Mouse (Mus musculus) heart, postnatal 0 days (tissue): Measurements from ENCODE around the gene Nmnat2. TPM values are rescaled to one million over a fixed set of nuclear protein-coding genes. Genes with fewer than 3 reads are reported as not detected.

ENCODE experiments used
- ATAC-seq: fragments of 200-750 bp; cut with Nextera tagmentation; 2 replicates; pipeline ENCODE4 v1.8.0; 2017; ENCODE audit warnings: low read depth, moderate number of reproducible peaks, moderate library complexity; ENCODE audit not compliant: insufficient read depth
- DNase-seq: peaks from one replicate; pipeline ENCODE4 v3.0.0-alpha.2; 2016; ENCODE audit warnings: low spot score
- H3K27ac ChIP-seq: fragments of 300-500 bp; sonication (generic); 2 replicates; pipeline ENCODE4 v1.5.1; 2014; ENCODE audit warnings: low read depth, mild to moderate bottlenecking
- H3K27me3 ChIP-seq: fragments of 300-500 bp; sonication (generic); 2 replicates; pipeline ENCODE4 v1.6.1; 2014; ENCODE audit warnings: low read length, mixed read lengths; ENCODE audit not compliant: control insufficient read depth, insufficient read depth
- H3K36me3 ChIP-seq: fragments of 300-500 bp; sonication (generic); replicated peaks from 2 replicates; pipeline ENCODE4 v1.6.1; 2014; ENCODE audit warnings: low read length, mixed read lengths; ENCODE audit not compliant: control insufficient read depth, insufficient read depth
- H3K4me1 ChIP-seq: fragments of 300-500 bp; sonication (generic); 2 replicates; pipeline ENCODE4 v1.6.1; 2014; ENCODE audit warnings: antibody characterized with exemption; ENCODE audit not compliant: control insufficient read depth, insufficient read depth
- H3K4me2 ChIP-seq: fragments of 300-500 bp; sonication (generic); 2 replicates; pipeline ENCODE4 v1.6.1; 2014; ENCODE audit warnings: low read depth, mild to moderate bottlenecking, low read length, moderate library complexity
- H3K4me3 ChIP-seq: fragments of 300-500 bp; sonication (generic); 2 replicates; pipeline ENCODE4 v1.5.1; 2014; ENCODE audit warnings: low read depth, low read length
- H3K9ac ChIP-seq: fragments of 300-500 bp; sonication (generic); replicated peaks from 2 replicates; pipeline ENCODE4 v1.6.1; 2014; ENCODE audit warnings: low read depth, low read length, mixed read lengths
- H3K9me3 ChIP-seq: fragments of 300-500 bp; sonication (generic); replicated peaks from 2 replicates; pipeline ENCODE4 v1.6.1; 2016; ENCODE audit warnings: low read length; ENCODE audit not compliant: control insufficient read depth
- CTCF ChIP-seq: IDR thresholded peaks from 2 replicates; pipeline ENCODE4 v1.5.1; 2016; ENCODE audit warnings: antibody characterized with exemption, control low read depth, low read depth
- EP300 ChIP-seq: IDR thresholded peaks from 2 replicates; pipeline ENCODE4 v1.6.1; 2016; ENCODE audit warnings: antibody characterized with exemption, low read depth
- WGBS: fragments of 180-500 bp; shearing (Covaris S2); extraction: QIAGEN DNeasy Blood & Tissue Kit; methylation state at CpG from one replicate; pipeline ENCODE4 v1.1.7; 2014; 5-methylcytosine and 5-hydroxymethylcytosine counted together
- polyA plus RNA-seq: library from polyadenylated mRNA; unstranded; fragments of >200 nt; fragmentation: Nextera tagmentation; extraction: Ambion mirVana; gene quantifications from 2 replicates; pipeline ENCODE4 v1.2.1, GENCODE M21; 2015
- total RNA-seq: library from RNA; depleted of rRNA; stranded (reverse); fragments of >200 nt; gene quantifications from 2 replicates; pipeline ENCODE4 v1.2.3, GENCODE M21; 2014; ENCODE audit warnings: low replicate concordance

Nmnat2 gene
- total and polyA plus RNA-seq, 2 experiments from 2014 or later, result 0.57 to 0.69 TPM

GRCm38 (mm10) chr1:153102296-153103185 lies 147.7 kb downstream of the Nmnat2 start:
- H3K36me3 ChIP-seq, result no peaks in the 10 kb centered on the region
- H3K4me1 ChIP-seq, result peaks cover 11% of the 10 kb centered on the region; the same call in 1 of the 2 replicates
- WGBS, result 90% methylated on average over 17 of the region's 17 CpGs
- no peak overlapping the region for H3K27ac ChIP-seq
- H3K9me3 ChIP-seq, result no peaks in the 10 kb centered on the region
- H3K4me2 ChIP-seq, result no peak overlapping the region
- DNase-seq, result no peak
- H3K27me3 ChIP-seq, result no peaks in the 10 kb centered on the region
- ATAC-seq, result no peak
- no peak for TF ChIP-seq CTCF
- TF ChIP-seq EP300, result no peak
- no peak overlapping the region for H3K9ac ChIP-seq
- H3K4me3 ChIP-seq, result no peak overlapping the region

- TF ChIP-seq EP300 (no peak), CTCF (no peak)
- H3K4me1 ChIP-seq, result peaks cover 11% of the 10 kb centered on the region; the same call in 1 of the 2 replicates
- H3K27ac ChIP-seq, result no peak overlapping the region
- no peaks in the 10 kb centered on the region for H3K9me3 ChIP-seq
- DNase-seq (no peak), ATAC-seq (no peak)
- no peak overlapping the region for H3K9ac ChIP-seq
- WGBS, result 98% methylated on average over 8 of the region's 8 CpGs
- no peak overlapping the region for H3K4me3 ChIP-seq
- no peaks in the 10 kb centered on the region for H3K36me3 ChIP-seq
- no peak overlapping the region for H3K4me2 ChIP-seq
- no peaks in the 10 kb centered on the region for H3K27me3 ChIP-seq
Measured at GRCm38 (mm10) chr1:153103186-153103554, 148.4 kb downstream of the Nmnat2 start.

GRCm38 (mm10) chr1:153104804-153105203 lies 150.0 kb downstream of the Nmnat2 start:
- DNase-seq, result no peak
- Histone ChIP-seq H3K4me3 (no peak overlapping the region), H3K9me3 (no peaks in the 10 kb centered on the region), H3K4me1 (peaks cover 11% of the 10 kb centered on the region; the same call in 1 of the 2 replicates), H3K27ac (no peak overlapping the region), H3K36me3 (no peaks in the 10 kb centered on the region), H3K9ac (no peak overlapping the region), H3K4me2 (no peak overlapping the region), H3K27me3 (no peaks in the 10 kb centered on the region)
- 76% methylated on average over 12 of the region's 12 CpGs for WGBS
- no peak for TF ChIP-seq CTCF
- TF ChIP-seq EP300, result no peak
- ATAC-seq, result no peak

- H3K27ac ChIP-seq, result no peak overlapping the region
- peaks cover 11% of the 10 kb centered on the region; the same call in 1 of the 2 replicates for H3K4me1 ChIP-seq
- no peak overlapping the region for H3K9ac ChIP-seq
- H3K36me3 ChIP-seq, result no peaks in the 10 kb centered on the region
- WGBS, result 51% methylated on average over 7 of the region's 7 CpGs
- ATAC-seq, result no peak
- TF ChIP-seq CTCF (no peak), EP300 (no peak)
- no peak overlapping the region for H3K4me3 ChIP-seq
- no peaks in the 10 kb centered on the region for H3K9me3 ChIP-seq
- H3K4me2 ChIP-seq, result no peak overlapping the region
- H3K27me3 ChIP-seq, result no peaks in the 10 kb centered on the region
- DNase-seq, result no peak
Measured at GRCm38 (mm10) chr1:153107866-153108265, 153.1 kb downstream of the Nmnat2 start.

- Histone ChIP-seq H3K4me2 (no peak overlapping the region), H3K9me3 (no peaks in the 10 kb centered on the region), H3K27me3 (no peaks in the 10 kb centered on the region), H3K4me3 (no peak overlapping the region), H3K27ac (no peak overlapping the region), H3K4me1 (peaks cover 11% of the 10 kb centered on the region; the same call in 1 of the 2 replicates), H3K36me3 (no peaks in the 10 kb centered on the region), H3K9ac (no peak overlapping the region)
- ATAC-seq (no peak), DNase-seq (no peak)
- 80% methylated on average over 5 of the region's 5 CpGs for WGBS
- TF ChIP-seq EP300, result no peak
- no peak for TF ChIP-seq CTCF
Measured at GRCm38 (mm10) chr1:153109346-153109745, 154.6 kb downstream of the Nmnat2 start.

GRCm38 (mm10) chr1:153109836-153110235 lies 155.0 kb downstream of the Nmnat2 start:
- Histone ChIP-seq H3K27ac (no peak overlapping the region), H3K9me3 (no peaks in the 10 kb centered on the region), H3K36me3 (no peaks in the 10 kb centered on the region), H3K4me1 (peaks cover 11% of the 10 kb centered on the region; the same call in 1 of the 2 replicates), H3K4me2 (no peak overlapping the region), H3K9ac (no peak overlapping the region), H3K27me3 (no peaks in the 10 kb centered on the region), H3K4me3 (no peak overlapping the region)
- DNase-seq (no peak), ATAC-seq (no peak)
- TF ChIP-seq CTCF, result no peak
- 47% methylated on average over 3 of the region's 3 CpGs for WGBS
